Mouse (Mus musculus): ENCODE measurements around the gene Trim63. TPM values are rescaled to one million over a fixed set of nuclear protein-coding genes. Genes with fewer than 3 reads are reported as not detected.

Gene Trim63
- polyA plus RNA-seq, 1 experiment from 2014 or later: 108 TPM

- Histone ChIP-seq H3K27me3 (replicated peaks) (peaks cover 15% of the 10 kb centered on the region), H3K4me2 (no peak overlapping the region), H3K4me3 (no peak overlapping the region), H3K4me1 (peaks cover 63% of the 10 kb centered on the region), H3K36me3 (no peaks in the 10 kb centered on the region), H3K27ac (replicated peaks) (no peak overlapping the region), H3K9me3 (no peaks in the 10 kb centered on the region), H3K9ac (no peak overlapping the region)
- 46% methylated on average over 5 of the region's 5 CpGs for WGBS
- no peak for ATAC-seq (ENCODE audit: extremely low read depth, insufficient number of reproducible peaks, low FRiP score, low TSS enrichment)
These were observed 38.8 kb downstream of the Trim63 start for GRCm38 (mm10) chr4:134353527-134354409.

GRCm38 (mm10) chr4:134355841-134356452, 41.0 kb downstream of the Trim63 start:
- peak; percentile 40; the same call in 1 of the 2 replicates for ATAC-seq (ENCODE audit: extremely low read depth, insufficient number of reproducible peaks, low FRiP score, low TSS enrichment)
- Histone ChIP-seq H3K9ac (peak overlapping the region; percentile 58; the same call in 1 of the 2 replicates), H3K27ac (replicated peaks) (peak overlapping the region; percentile 79), H3K4me3 (no peak overlapping the region), H3K4me1 (peaks cover 65% of the 10 kb centered on the region), H3K4me2 (peak overlapping the region; percentile 39), H3K9me3 (no peaks in the 10 kb centered on the region), H3K36me3 (no peaks in the 10 kb centered on the region), H3K27me3 (replicated peaks) (peaks cover 15% of the 10 kb centered on the region)
- 21% methylated on average over 16 of the region's 16 CpGs for WGBS

GRCm38 (mm10) chr4:134356591-134357460, 41.9 kb downstream of the Trim63 start:
- Histone ChIP-seq H3K4me2 (peak overlapping the region; percentile 51), H3K36me3 (no peaks in the 10 kb centered on the region), H3K9me3 (no peaks in the 10 kb centered on the region), H3K9ac (peak overlapping the region; percentile 58; the same call in 1 of the 2 replicates), H3K27me3 (replicated peaks) (peaks cover 15% of the 10 kb centered on the region), H3K4me3 (0 out of 2 replicates have a peak overlapping the region, but pooled peaks have one; percentile 17), H3K27ac (replicated peaks) (peak overlapping the region; percentile 79), H3K4me1 (peaks cover 64% of the 10 kb centered on the region)
- ATAC-seq (ENCODE audit: extremely low read depth, insufficient number of reproducible peaks, low FRiP score, low TSS enrichment): no peak
- 20% methylated on average over 22 of the region's 22 CpGs for WGBS

- H3K9ac ChIP-seq: no peak overlapping the region; the same call in 1 of the 2 replicates
- peak overlapping the region; percentile 51 for H3K4me2 ChIP-seq
- H3K36me3 ChIP-seq: no peaks in the 10 kb centered on the region
- no peak overlapping the region for H3K4me3 ChIP-seq
- peaks cover 63% of the 10 kb centered on the region for H3K4me1 ChIP-seq
- no peak overlapping the region for H3K27ac ChIP-seq (replicated peaks)
- H3K9me3 ChIP-seq: no peaks in the 10 kb centered on the region
- 45% methylated on average over 17 of the region's 17 CpGs for WGBS
- no peak for ATAC-seq (ENCODE audit: extremely low read depth, insufficient number of reproducible peaks, low FRiP score, low TSS enrichment)
- peaks cover 15% of the 10 kb centered on the region for H3K27me3 ChIP-seq (replicated peaks)
These were observed 42.5 kb downstream of the Trim63 start for GRCm38 (mm10) chr4:134357461-134357771.

GRCm38 (mm10) chr4:134359649-134360048, 44.7 kb downstream of the Trim63 start:
- 76% methylated on average over 6 of the region's 6 CpGs for WGBS
- no peak overlapping the region for H3K4me2 ChIP-seq
- no peaks in the 10 kb centered on the region for H3K36me3 ChIP-seq
- no peaks in the 10 kb centered on the region for H3K9me3 ChIP-seq
- no peak for ATAC-seq (ENCODE audit: extremely low read depth, insufficient number of reproducible peaks, low FRiP score, low TSS enrichment)
- peaks cover 18% of the 10 kb centered on the region for H3K27me3 ChIP-seq (replicated peaks)
- H3K9ac ChIP-seq: no peak overlapping the region
- H3K4me1 ChIP-seq: peaks cover 53% of the 10 kb centered on the region
- H3K4me3 ChIP-seq: no peak overlapping the region
- H3K27ac ChIP-seq (replicated peaks): no peak overlapping the region

- Histone ChIP-seq H3K9me3 (no peaks in the 10 kb centered on the region), H3K27ac (replicated peaks) (peak overlapping the region; percentile 43; the same call in 1 of the 2 replicates), H3K4me1 (peaks cover 37% of the 10 kb centered on the region), H3K27me3 (replicated peaks) (peaks cover 28% of the 10 kb centered on the region), H3K36me3 (no peaks in the 10 kb centered on the region), H3K9ac (no peak overlapping the region), H3K4me3 (no peak overlapping the region), H3K4me2 (no peak overlapping the region)
- no peak for ATAC-seq (ENCODE audit: extremely low read depth, insufficient number of reproducible peaks, low FRiP score, low TSS enrichment)
- 36% methylated on average over 5 of the region's 5 CpGs for WGBS
These were observed 46.3 kb downstream of the Trim63 start for GRCm38 (mm10) chr4:134361215-134361614.

- peaks cover 31% of the 10 kb centered on the region for H3K27me3 ChIP-seq (replicated peaks)
- H3K36me3 ChIP-seq: no peaks in the 10 kb centered on the region
- H3K27ac ChIP-seq (replicated peaks): peak overlapping the region; percentile 9; the same call in 1 of the 2 replicates
- 46% methylated on average over 9 of the region's 9 CpGs for WGBS
- H3K9me3 ChIP-seq: no peaks in the 10 kb centered on the region
- no peak for ATAC-seq (ENCODE audit: extremely low read depth, insufficient number of reproducible peaks, low FRiP score, low TSS enrichment)
- H3K4me3 ChIP-seq: no peak overlapping the region
- H3K4me2 ChIP-seq: peak overlapping the region; percentile 42
- H3K4me1 ChIP-seq: peaks cover 29% of the 10 kb centered on the region
- peak overlapping the region; percentile 50; the same call in 1 of the 2 replicates for H3K9ac ChIP-seq
These were observed 47.2 kb downstream of the Trim63 start for GRCm38 (mm10) chr4:134362124-134362523.

- WGBS: 19% methylated on average over 9 of the region's 9 CpGs
- no peaks in the 10 kb centered on the region for H3K36me3 ChIP-seq
- peaks cover 25% of the 10 kb centered on the region for H3K4me1 ChIP-seq
- peaks cover 26% of the 10 kb centered on the region for H3K27me3 ChIP-seq (replicated peaks)
- H3K4me2 ChIP-seq: peak overlapping the region; percentile 42
- H3K4me3 ChIP-seq: no peak overlapping the region
- ATAC-seq (ENCODE audit: extremely low read depth, insufficient number of reproducible peaks, low FRiP score, low TSS enrichment): no peak
- peak overlapping the region; percentile 9; the same call in 1 of the 2 replicates for H3K27ac ChIP-seq (replicated peaks)
- H3K9ac ChIP-seq: peak overlapping the region; percentile 50; the same call in 1 of the 2 replicates
- H3K9me3 ChIP-seq: no peaks in the 10 kb centered on the region
These were observed 47.7 kb downstream of the Trim63 start for GRCm38 (mm10) chr4:134362586-134362985.

GRCm38 (mm10) chr4:134365280-134365679, 50.4 kb downstream of the Trim63 start:
- Histone ChIP-seq H3K27ac (replicated peaks) (no peak overlapping the region), H3K27me3 (replicated peaks) (peaks cover 41% of the 10 kb centered on the region), H3K9me3 (no peaks in the 10 kb centered on the region), H3K4me3 (no peak overlapping the region), H3K4me1 (peaks cover 32% of the 10 kb centered on the region), H3K36me3 (no peaks in the 10 kb centered on the region), H3K4me2 (no peak overlapping the region), H3K9ac (no peak overlapping the region)
- 43% methylated on average over 5 of the region's 5 CpGs for WGBS
- no peak for ATAC-seq (ENCODE audit: extremely low read depth, insufficient number of reproducible peaks, low FRiP score, low TSS enrichment)

- WGBS: under 1% methylated on average over 18 of the region's 18 CpGs
These were observed 55.8 kb downstream of the Trim63 start for GRCm38 (mm10) chr4:134370649-134371221.

More at GRCm38 (mm10) chr4:134370649-134371221, 55.8 kb downstream of the Trim63 start:
- ATAC-seq (ENCODE audit: extremely low read depth, insufficient number of reproducible peaks, low FRiP score, low TSS enrichment): no peak
- peak overlapping the region; percentile 60 for H3K4me3 ChIP-seq
- H3K9me3 ChIP-seq: no peaks in the 10 kb centered on the region
- no peaks in the 10 kb centered on the region for H3K36me3 ChIP-seq
- peaks cover 30% of the 10 kb centered on the region for H3K4me1 ChIP-seq
- H3K4me2 ChIP-seq: peak overlapping the region; percentile 90
- no peak overlapping the region for H3K27ac ChIP-seq (replicated peaks)
- peak overlapping the region; percentile 76 for H3K9ac ChIP-seq
- H3K27me3 ChIP-seq (replicated peaks): peaks cover 57% of the 10 kb centered on the region

Data from heart, embryonic 13.5 days (tissue).